Mouse (Mus musculus) ZHBTc4 (cell line): Measurements from ENCODE around the gene Cdk2.

Experiments
- DNase-seq: peaks from one replicate; pipeline ENCODE4 v3.0.0-alpha.2; 2011; ENCODE audit warnings: low read depth, low spot score

Gene Cdk2

GRCm38 (mm10) chr10:128656731-128657130, 48.1 kb downstream of the Cdk2 start:
- DNase-seq: no peak

GRCm38 (mm10) chr10:128655254-128655653, 49.6 kb downstream of the Cdk2 start:
- DNase-seq: peak; percentile 40

DNA sequence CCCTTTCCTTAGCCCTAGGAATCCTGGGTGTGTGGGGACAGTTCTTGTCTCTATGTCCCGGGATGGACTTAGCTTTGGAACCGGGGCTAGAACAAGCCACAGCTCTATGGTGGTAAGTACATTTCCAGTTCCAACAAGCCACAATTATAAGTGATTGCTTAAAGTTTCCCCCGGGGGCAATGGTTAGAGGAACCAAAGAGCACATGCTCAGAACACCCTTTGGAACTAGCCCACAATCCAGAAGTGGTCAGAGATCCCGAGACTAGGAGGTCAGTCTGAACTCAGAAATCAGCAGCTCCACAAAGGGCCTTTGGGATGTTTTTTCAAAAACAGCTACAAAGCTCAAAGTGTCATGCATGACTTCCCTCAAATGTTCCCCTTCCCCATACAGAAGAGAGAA, 51.0 kb downstream of the Cdk2 start:
- DNase-seq: no peak
